Mouse (Mus musculus) testis, adult 2 months (tissue): Measurements from ENCODE around the gene Mettl7a2.

ENCODE experiments used
- CTCF ChIP-seq: fragments of 200-500 bp; IDR thresholded peaks from 2 replicates; pipeline ENCODE4 v1.5.1; 2012; ENCODE audit warnings: low read depth, mild to moderate bottlenecking, inconsistent platforms, low read length, moderate library complexity; ENCODE audit not compliant: control insufficient read depth, insufficient read depth, insufficient replicate concordance
- POLR2A ChIP-seq: fragments of 200-500 bp; IDR thresholded peaks from 2 replicates; pipeline ENCODE4 v1.6.1; 2012; ENCODE audit warnings: low read depth, mild to moderate bottlenecking, inconsistent platforms, low read length, moderate library complexity; ENCODE audit not compliant: control insufficient read depth

DNA sequence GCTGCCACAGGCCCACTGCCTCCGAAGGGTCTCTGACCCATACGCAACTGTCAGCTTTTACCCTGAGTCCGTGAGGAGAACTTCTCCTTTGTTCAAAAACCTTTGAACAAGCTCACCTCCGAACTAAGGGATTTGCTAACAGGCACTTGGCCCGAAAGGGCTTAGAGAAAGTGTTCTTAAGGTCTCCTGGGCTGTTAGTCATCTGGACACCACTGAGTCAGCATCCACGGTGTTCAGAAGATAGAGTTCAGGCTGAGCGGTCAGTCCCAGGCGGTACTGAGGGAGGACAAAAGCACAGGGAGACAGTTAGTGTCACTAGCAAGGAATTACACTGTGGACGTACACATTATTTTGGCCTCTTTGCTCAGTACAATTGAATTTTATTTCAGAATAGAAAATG lies 35.9 kb downstream of the Mettl7a2 start:
- TF ChIP-seq POLR2A (no peak), CTCF (no peak)
